Mouse (Mus musculus) thymus, adult 2 months (tissue): ENCODE data around the gene Gm28539.

Experiments used
- CTCF ChIP-seq: fragments of 200-500 bp; IDR thresholded peaks from 2 replicates; pipeline ENCODE4 v1.5.1; 2012; ENCODE audit warnings: mild to moderate bottlenecking, control low read depth, low read length, moderate library complexity, borderline replicate concordance; ENCODE audit not compliant: control insufficient read depth, poor library complexity, insufficient read depth; ENCODE audit errors: extremely low read depth
- POLR2A ChIP-seq: fragments of 200-500 bp; IDR thresholded peaks from 2 replicates; pipeline ENCODE4 v1.6.1; 2012; ENCODE audit warnings: mild to moderate bottlenecking, low read length, control low read depth, moderate library complexity; ENCODE audit not compliant: control insufficient read depth, poor library complexity, insufficient read depth; ENCODE audit errors: extremely low read depth

DNA sequence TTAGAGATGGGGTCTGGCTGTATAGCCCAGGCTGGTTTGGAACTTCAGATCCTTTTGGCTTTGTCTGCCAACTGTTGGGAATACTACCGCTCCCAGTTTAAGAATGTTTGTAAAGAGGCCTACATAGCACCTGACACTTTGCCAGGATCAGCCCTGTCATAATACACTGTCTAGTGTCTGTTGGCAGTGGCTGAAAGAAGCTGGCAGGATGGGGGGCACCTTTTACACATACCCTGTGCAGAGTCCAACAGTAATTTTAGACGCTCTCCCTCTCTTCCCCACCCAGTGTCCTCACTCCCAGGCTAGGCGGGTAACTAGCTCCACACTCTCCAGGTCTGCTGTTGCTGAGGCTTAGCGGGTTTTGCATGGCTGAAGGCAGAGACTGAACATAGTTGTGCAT is 2.0 kb downstream of the Gm28539 start:
- TF ChIP-seq CTCF: no peak
- TF ChIP-seq POLR2A: no peak
